Mouse (Mus musculus) frontal cortex, adult 2 months (tissue): ENCODE data around the gene Wapl. TPM values are rescaled to one million over a fixed set of nuclear protein-coding genes. Genes with fewer than 3 reads are reported as not detected.

ENCODE experiments used
- DNase-seq, 2 experiments: peaks; one replicate each; pipeline ENCODE4 v3.0.0; 2022; ENCODE audit warnings: low spot score in 1 of 2; ENCODE audit errors: extremely low spot score in 1 of 2
- polyA plus RNA-seq: library from polyadenylated mRNA; depleted of rRNA; stranded (reverse); fragments of >200 nt; gene quantifications from 2 replicates; pipeline ENCODE4 v1.2.3, GENCODE M21; 2012; rRNA removed

Wapl gene
- 16.3 and 18.5 TPM in 2 replicates for polyA plus RNA-seq

- DNase-seq: peak; percentile 93 to 98
Measured at GRCm38 (mm10) chr14:34673395-34674228, at the start of gene Wapl. Gene Wapl (plus strand): TSS chr14:34673928.

GRCm38 (mm10) chr14:34626824-34627223 lies 46.9 kb upstream of the Wapl start:
- no peak for DNase-seq

GRCm38 (mm10) chr14:34632722-34633448 lies 40.8 kb upstream of the Wapl start:
- DNase-seq: no peak

GRCm38 (mm10) chr14:34635192-34635591 lies 38.5 kb upstream of the Wapl start:
- no peak for DNase-seq

GRCm38 (mm10) chr14:34635721-34636120 lies 38.0 kb upstream of the Wapl start:
- DNase-seq: no peak

GRCm38 (mm10) chr14:34644140-34644539 lies 29.6 kb upstream of the Wapl start:
- DNase-seq: no peak

GRCm38 (mm10) chr14:34647870-34648475 lies 25.8 kb upstream of the Wapl start:
- no peak for DNase-seq

GRCm38 (mm10) chr14:34657131-34657530 lies 16.6 kb upstream of the Wapl start:
- DNase-seq: no peak

- DNase-seq: no peak
Measured at GRCm38 (mm10) chr14:34660351-34660787, 13.4 kb upstream of the Wapl start.

GRCm38 (mm10) chr14:34660788-34661591 lies 12.7 kb upstream of the Wapl start:
- DNase-seq: no peak

GRCm38 (mm10) chr14:34661621-34662477 lies 11.9 kb upstream of the Wapl start:
- no peak for DNase-seq

- no peak for DNase-seq
Measured at GRCm38 (mm10) chr14:34662478-34662826, 11.3 kb upstream of the Wapl start.

- DNase-seq: no peak
Measured at GRCm38 (mm10) chr14:34663381-34663780, 10.3 kb upstream of the Wapl start.

- DNase-seq: no peak
Measured at GRCm38 (mm10) chr14:34669082-34669481, 4.6 kb upstream of the Wapl start.

GRCm38 (mm10) chr14:34670256-34670655 lies 3.5 kb upstream of the Wapl start:
- DNase-seq: no peak

GRCm38 (mm10) chr14:34674229-34674791 lies 582 bp downstream of the Wapl start:
- peak in 1 of 2 experiments; percentile 47 for DNase-seq

GRCm38 (mm10) chr14:34674932-34675331 lies 1.2 kb downstream of the Wapl start:
- no peak for DNase-seq

- no peak for DNase-seq
Measured at GRCm38 (mm10) chr14:34675347-34675865, 1.7 kb downstream of the Wapl start.

GRCm38 (mm10) chr14:34680815-34681214 lies 7.1 kb downstream of the Wapl start:
- no peak for DNase-seq
